Mouse (Mus musculus): ENCODE data around the gene Psme3. TPM values are rescaled to one million over a fixed set of nuclear protein-coding genes. Genes with fewer than 3 reads are reported as not detected.

Gene Psme3
- polyA plus RNA-seq, 1 experiment from 2014 or later = 182 TPM

DNA sequence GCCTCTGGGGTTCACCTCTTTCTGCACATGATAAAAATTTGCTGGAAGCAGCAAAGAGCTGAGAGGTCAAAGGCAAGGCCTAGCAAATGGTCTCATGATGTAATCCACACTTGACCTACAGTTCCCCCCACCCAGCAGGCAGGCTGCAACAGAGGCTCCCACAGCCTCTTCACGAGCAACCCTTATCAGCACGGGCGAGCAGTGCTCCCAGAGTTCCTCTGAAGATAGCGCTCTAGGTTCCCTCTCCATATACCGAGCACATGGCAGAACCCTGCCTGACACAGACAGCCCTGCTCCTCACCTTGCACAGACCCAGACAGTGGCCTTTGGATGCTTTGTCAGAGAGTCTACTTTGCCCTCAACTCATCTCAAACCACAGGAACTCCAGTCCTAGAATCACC, 48.5 kb downstream of the Psme3 start:
- 86% methylated on average over 5 of the region's 5 CpGs for WGBS

GRCm38 (mm10) chr11:101367326-101367935, 51.4 kb downstream of the Psme3 start, which contains the start of gene G6pc:
G6pc (plus strand) TSS chr11:101367561.
- Histone ChIP-seq H3K36me3 (replicated peaks) (no peaks in the 10 kb centered on the region), H3K4me1 (no peaks in the 10 kb centered on the region), H3K9me3 (no peaks in the 10 kb centered on the region), H3K9ac (no peak within 1 kb of the TSS), H3K4me2 (no peak within 1 kb of the TSS), H3K4me3 (replicated peaks) (no peak within 1 kb of the TSS), H3K27ac (no peak within 1 kb of the TSS), H3K27me3 (no peaks in the 10 kb centered on the region)
- 85% methylated on average over 8 of the region's 8 CpGs for WGBS
- no peak for ATAC-seq (ENCODE audit: low FRiP score)

More for the DNA sequence above, 48.5 kb downstream of the Psme3 start:
- Histone ChIP-seq H3K9ac (no peak overlapping the region), H3K27ac (no peak overlapping the region), H3K4me2 (no peak overlapping the region), H3K27me3 (no peaks in the 10 kb centered on the region), H3K4me3 (replicated peaks) (no peak overlapping the region), H3K4me1 (no peaks in the 10 kb centered on the region), H3K36me3 (replicated peaks) (no peaks in the 10 kb centered on the region), H3K9me3 (no peaks in the 10 kb centered on the region)
- ATAC-seq (ENCODE audit: low FRiP score) = no peak

DNA sequence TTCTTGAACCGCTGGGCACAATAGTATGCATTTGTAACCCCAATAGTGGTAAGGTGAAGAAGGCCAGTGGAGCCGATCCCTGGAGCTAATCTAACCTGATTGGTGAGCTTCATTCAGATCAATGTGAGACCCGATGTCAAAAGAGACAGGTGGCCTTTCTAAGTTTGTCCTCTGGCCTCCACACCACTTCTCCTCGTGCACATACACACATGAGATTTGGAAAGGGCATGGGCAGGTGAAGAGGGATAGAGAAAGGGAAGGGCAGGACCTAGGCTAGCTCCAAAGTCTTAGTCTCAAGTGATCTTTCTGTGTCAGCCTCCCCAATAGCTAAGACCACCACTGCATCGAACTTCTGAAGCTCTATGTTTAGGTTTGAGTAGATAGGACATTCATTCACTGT, 54.1 kb downstream of the Psme3 start:
- H3K36me3 ChIP-seq (replicated peaks) = no peaks in the 10 kb centered on the region
- H3K27me3 ChIP-seq = no peaks in the 10 kb centered on the region
- 80% methylated on average over 5 of the region's 5 CpGs for WGBS
- H3K4me3 ChIP-seq (replicated peaks) = no peak overlapping the region
- no peak overlapping the region for H3K4me2 ChIP-seq
- no peak for ATAC-seq (ENCODE audit: low FRiP score)
- no peak overlapping the region for H3K9ac ChIP-seq
- H3K9me3 ChIP-seq = no peaks in the 10 kb centered on the region
- no peak overlapping the region for H3K27ac ChIP-seq
- no peaks in the 10 kb centered on the region for H3K4me1 ChIP-seq

Small RNA genes lying within 50 kb of the gene (microRNA-seq; reads per million reads assigned to microRNA genes)
- not detected for gene Gm25593

Other genes with a start within 250 kb of the Psme3 start
- 7.8 and 8.7 TPM in 2 replicates for gene Naglu, start 246.2 kb upstream of the Psme3 start, polyA plus RNA-seq (2016; fragmentation: Nextera tagmentation; extraction: Ambion mirVana)
- gene Hsd17b1, start 237.8 kb upstream of the Psme3 start, polyA plus RNA-seq (2016; fragmentation: Nextera tagmentation; extraction: Ambion mirVana) = 0.19 and 0.33 TPM in 2 replicates
- gene Coasy, start 233.6 kb upstream of the Psme3 start, polyA plus RNA-seq (2016; fragmentation: Nextera tagmentation; extraction: Ambion mirVana) = 50.7 and 50.9 TPM in 2 replicates
- 47.6 and 52.6 TPM in 2 replicates for gene Mlx, start 228.9 kb upstream of the Psme3 start, polyA plus RNA-seq (2016; fragmentation: Nextera tagmentation; extraction: Ambion mirVana)
- gene Psmc3ip, start 220.8 kb upstream of the Psme3 start, polyA plus RNA-seq (2016; fragmentation: Nextera tagmentation; extraction: Ambion mirVana) = 59.0 and 62.1 TPM in 2 replicates
- gene Retreg3, start 196.3 kb upstream of the Psme3 start, polyA plus RNA-seq (2016; fragmentation: Nextera tagmentation; extraction: Ambion mirVana) = 18.6 and 19.3 TPM in 2 replicates
- gene Tubg1, start 196.3 kb upstream of the Psme3 start, polyA plus RNA-seq (2016; fragmentation: Nextera tagmentation; extraction: Ambion mirVana) = 103 and 108 TPM in 2 replicates
- gene Tubg2, start 160.3 kb upstream of the Psme3 start, polyA plus RNA-seq (2016; fragmentation: Nextera tagmentation; extraction: Ambion mirVana) = 7.6 and 8.3 TPM in 2 replicates
- 0.46 and 0.57 TPM in 2 replicates for gene Cntnap1, start 145.7 kb upstream of the Psme3 start, polyA plus RNA-seq (2016; fragmentation: Nextera tagmentation; extraction: Ambion mirVana)
- gene Plekhh3, start 144.9 kb upstream of the Psme3 start, polyA plus RNA-seq (2016; fragmentation: Nextera tagmentation; extraction: Ambion mirVana) = 9.2 and 9.6 TPM in 2 replicates
- gene Ccr10, start 140.8 kb upstream of the Psme3 start, polyA plus RNA-seq (2016; fragmentation: Nextera tagmentation; extraction: Ambion mirVana) = 0.10 TPM in 1 of 2 replicates, not detected in the other
- 11.1 and 12.5 TPM in 2 replicates for gene Ezh1, start 89.8 kb upstream of the Psme3 start, polyA plus RNA-seq (2016; fragmentation: Nextera tagmentation; extraction: Ambion mirVana)
- 43.7 and 49.6 TPM in 2 replicates for gene Ramp2, start 70.2 kb upstream of the Psme3 start, polyA plus RNA-seq (2016; fragmentation: Nextera tagmentation; extraction: Ambion mirVana)
- gene Vps25, start 62.5 kb upstream of the Psme3 start, polyA plus RNA-seq (2016; fragmentation: Nextera tagmentation; extraction: Ambion mirVana) = 90.4 and 93.1 TPM in 2 replicates
- gene Wnk4, start 55.6 kb upstream of the Psme3 start, polyA plus RNA-seq (2016; fragmentation: Nextera tagmentation; extraction: Ambion mirVana) = 5.7 and 7.5 TPM in 2 replicates
- 1.6 TPM in 2 replicates for gene Cntd1, start 37.2 kb upstream of the Psme3 start, polyA plus RNA-seq (2016; fragmentation: Nextera tagmentation; extraction: Ambion mirVana)
- 178 and 183 TPM in 2 replicates for gene Coa3, start 37.1 kb upstream of the Psme3 start, polyA plus RNA-seq (2016; fragmentation: Nextera tagmentation; extraction: Ambion mirVana)
- gene Becn1, start 13.9 kb upstream of the Psme3 start, polyA plus RNA-seq (2016; fragmentation: Nextera tagmentation; extraction: Ambion mirVana) = 164 and 169 TPM in 2 replicates
- gene Aoc2, start 8.8 kb downstream of the Psme3 start, polyA plus RNA-seq (2016; fragmentation: Nextera tagmentation; extraction: Ambion mirVana) = 2.9 and 3.1 TPM in 2 replicates
- not detected in 2 replicates for gene Aoc3, start 14.4 kb downstream of the Psme3 start, polyA plus RNA-seq (2016; fragmentation: Nextera tagmentation; extraction: Ambion mirVana)
- gene G6pc, start 51.3 kb downstream of the Psme3 start, polyA plus RNA-seq (2016; fragmentation: Nextera tagmentation; extraction: Ambion mirVana) = not detected in 2 replicates
- gene Aarsd1, start 101.4 kb downstream of the Psme3 start, polyA plus RNA-seq (2016; fragmentation: Nextera tagmentation; extraction: Ambion mirVana) = 94.3 and 98.7 TPM in 2 replicates
- gene Gm27029, start 108.6 kb downstream of the Psme3 start, polyA plus RNA-seq (2016; fragmentation: Nextera tagmentation; extraction: Ambion mirVana) = 5.8 and 6.5 TPM in 2 replicates
- gene Rundc1, start 108.9 kb downstream of the Psme3 start, polyA plus RNA-seq (2016; fragmentation: Nextera tagmentation; extraction: Ambion mirVana) = 27.3 and 27.8 TPM in 2 replicates
- 2.1 and 2.5 TPM in 2 replicates for gene Ptges3l, start 109.1 kb downstream of the Psme3 start, polyA plus RNA-seq (2016; fragmentation: Nextera tagmentation; extraction: Ambion mirVana)
- 354 and 378 TPM in 2 replicates for gene Rpl27, start 126.1 kb downstream of the Psme3 start, polyA plus RNA-seq (2016; fragmentation: Nextera tagmentation; extraction: Ambion mirVana)
- 2.2 TPM in 2 replicates for gene Ifi35, start 132.2 kb downstream of the Psme3 start, polyA plus RNA-seq (2016; fragmentation: Nextera tagmentation; extraction: Ambion mirVana)
- gene Rnd2, start 148.8 kb downstream of the Psme3 start, polyA plus RNA-seq (2016; fragmentation: Nextera tagmentation; extraction: Ambion mirVana) = 101 and 105 TPM in 2 replicates
- 62.9 and 65.4 TPM in 2 replicates for gene Vat1, start 150.0 kb downstream of the Psme3 start, polyA plus RNA-seq (2016; fragmentation: Nextera tagmentation; extraction: Ambion mirVana)
- 24.3 TPM in 2 replicates for gene Brca1, start 235.7 kb downstream of the Psme3 start, polyA plus RNA-seq (2016; fragmentation: Nextera tagmentation; extraction: Ambion mirVana)
- gene Nbr1, start 235.9 kb downstream of the Psme3 start, polyA plus RNA-seq (2016; fragmentation: Nextera tagmentation; extraction: Ambion mirVana) = 118 and 134 TPM in 2 replicates

All from forebrain, embryonic 12.5 days (tissue).